Mouse (Mus musculus) hindbrain, embryonic 14.5 days (tissue): Measurements from ENCODE around the gene Jph3. TPM values are rescaled to one million over a fixed set of nuclear protein-coding genes. Genes with fewer than 3 reads are reported as not detected.
A peak's percentile ranks its signal among the peaks of the same experiment; 100 is the strongest.

Experiments
- ATAC-seq: fragments of 200-750 bp; cut with Nextera tagmentation; 2 replicates; pipeline ENCODE4 v1.8.0; 2017; ENCODE audit warnings: moderate number of reproducible peaks, mild to moderate bottlenecking, moderate TSS enrichment, moderate library complexity; ENCODE audit not compliant: low FRiP score
- DNase-seq: peaks from one replicate; pipeline ENCODE4 v3.0.0-alpha.2; 2015; ENCODE audit warnings: low spot score
- H3K27ac ChIP-seq: fragments of 300-500 bp; sonication (generic); 2 replicates; pipeline ENCODE4 v1.5.1; 2014; ENCODE audit warnings: mild to moderate bottlenecking, moderate library complexity
- H3K27me3 ChIP-seq: fragments of 300-500 bp; sonication (generic); 2 replicates; pipeline ENCODE4 v1.6.1; 2014; ENCODE audit warnings: mild to moderate bottlenecking, low read length, mixed read lengths; ENCODE audit not compliant: control insufficient read depth, insufficient read depth
- H3K36me3 ChIP-seq: fragments of 300-500 bp; sonication (generic); replicated peaks from 2 replicates; pipeline ENCODE4 v1.6.1; 2014; ENCODE audit not compliant: control insufficient read depth, insufficient read depth
- H3K4me1 ChIP-seq: fragments of 300-500 bp; sonication (generic); replicated peaks from 2 replicates; pipeline ENCODE4 v1.6.1; 2014; ENCODE audit warnings: antibody characterized with exemption, low read length, mixed read lengths; ENCODE audit not compliant: control insufficient read depth, insufficient read depth
- H3K4me2 ChIP-seq: fragments of 300-500 bp; sonication (generic); replicated peaks from 2 replicates; pipeline ENCODE4 v1.6.1; 2014; ENCODE audit warnings: mild to moderate bottlenecking, moderate library complexity
- H3K4me3 ChIP-seq: fragments of 300-500 bp; sonication (generic); replicated peaks from 2 replicates; pipeline ENCODE4 v1.5.1; 2014; ENCODE audit warnings: mild to moderate bottlenecking, low read length
- H3K9ac ChIP-seq: fragments of 300-500 bp; sonication (generic); 2 replicates; pipeline ENCODE4 v1.6.1; 2014
- H3K9me3 ChIP-seq: fragments of 300-500 bp; sonication (generic); 2 replicates; pipeline ENCODE4 v1.6.1; 2016; ENCODE audit warnings: low read length; ENCODE audit not compliant: control insufficient read depth
- WGBS: fragments of 180-500 bp; shearing (Covaris S2); extraction: QIAGEN DNeasy Blood & Tissue Kit; methylation state at CpG from one replicate; pipeline ENCODE4 v1.1.7; 2014; 5-methylcytosine and 5-hydroxymethylcytosine counted together
- polyA plus RNA-seq: library from polyadenylated mRNA; unstranded; fragments of >200 nt; fragmentation: Nextera tagmentation; extraction: Ambion mirVana; gene quantifications from 2 replicates; pipeline ENCODE4 v1.2.1, GENCODE M21; 2014

Jph3 gene
- polyA plus RNA-seq, 1 experiment from 2014 or later = 93.1 TPM

DNA sequence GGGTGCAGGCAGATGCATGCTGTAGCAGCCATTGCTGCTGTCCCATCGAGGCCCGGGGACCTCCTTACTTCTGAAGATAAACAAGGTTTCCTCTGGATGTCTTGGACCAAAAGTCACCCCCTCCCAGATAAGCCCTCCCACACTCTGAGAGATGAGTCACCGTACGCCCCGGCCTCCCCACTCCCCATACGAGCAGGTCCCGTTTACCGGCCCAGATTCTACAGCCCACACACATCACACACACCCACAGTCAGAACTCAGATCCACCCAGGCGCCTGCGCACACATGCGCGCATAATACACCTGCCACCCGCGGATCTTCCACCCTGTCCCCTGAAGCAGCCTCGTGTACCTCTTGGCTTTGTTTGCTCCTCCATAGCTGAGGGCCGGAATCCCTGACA lies 4.8 kb downstream of the Jph3 start:
- WGBS = 93% methylated on average over 16 of the region's 16 CpGs
- H3K36me3 ChIP-seq = no peaks in the 10 kb centered on the region
- no peak overlapping the region for H3K4me2 ChIP-seq
- ATAC-seq = no peak
- no peak overlapping the region for H3K9ac ChIP-seq
- no peak for DNase-seq
- H3K4me1 ChIP-seq = peaks cover 20% of the 10 kb centered on the region
- 0 out of 2 replicates have a peak, but pooled peaks cover 6% of the 10 kb centered on the region for H3K27me3 ChIP-seq
- H3K4me3 ChIP-seq = no peak overlapping the region
- H3K9me3 ChIP-seq = no peaks in the 10 kb centered on the region
- H3K27ac ChIP-seq = no peak overlapping the region

DNA sequence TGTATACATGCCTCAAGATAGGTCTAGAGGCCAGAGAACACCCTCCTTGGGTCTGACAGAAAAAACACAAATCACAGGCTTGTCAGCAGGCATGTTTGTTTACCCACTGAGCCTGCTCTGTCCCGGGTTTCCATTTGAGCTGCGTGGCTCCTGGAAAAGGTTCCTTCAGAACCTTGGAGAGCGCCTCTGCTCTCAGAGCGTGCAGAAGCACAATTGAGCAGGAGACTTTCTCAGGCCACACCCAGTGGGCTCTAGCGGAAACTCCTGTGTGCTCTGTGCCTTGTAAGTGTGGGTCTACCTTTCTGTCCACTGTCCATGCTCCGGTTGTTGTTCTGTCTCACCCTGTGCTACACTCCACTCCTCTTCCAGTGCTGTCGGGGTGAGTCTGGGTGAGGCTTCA lies 6.8 kb downstream of the Jph3 start:
- Histone ChIP-seq H3K36me3 (no peaks in the 10 kb centered on the region), H3K27ac (no peak overlapping the region), H3K27me3 (no peaks in the 10 kb centered on the region), H3K4me2 (no peak overlapping the region), H3K9me3 (no peaks in the 10 kb centered on the region), H3K4me3 (no peak overlapping the region), H3K4me1 (peaks cover 20% of the 10 kb centered on the region), H3K9ac (no peak overlapping the region)
- ATAC-seq (no peak), DNase-seq (peak; percentile 58)
- 14% methylated on average over 7 of the region's 7 CpGs for WGBS

- no peak overlapping the region for H3K9ac ChIP-seq
- no peaks in the 10 kb centered on the region for H3K36me3 ChIP-seq
- H3K9me3 ChIP-seq = no peaks in the 10 kb centered on the region
- DNase-seq (no peak), ATAC-seq (no peak)
- 91% methylated on average over 10 of the region's 10 CpGs for WGBS
- no peaks in the 10 kb centered on the region for H3K4me1 ChIP-seq
- H3K27me3 ChIP-seq = no peaks in the 10 kb centered on the region
- no peak overlapping the region for H3K4me2 ChIP-seq
- no peak overlapping the region for H3K27ac ChIP-seq
- no peak overlapping the region for H3K4me3 ChIP-seq
Measured at GRCm38 (mm10) chr8:121740721-121741120, 11.3 kb downstream of the Jph3 start.

GRCm38 (mm10) chr8:121749501-121749900 lies 20.1 kb downstream of the Jph3 start:
- Histone ChIP-seq H3K27ac (no peak overlapping the region), H3K4me3 (no peak overlapping the region), H3K36me3 (peaks cover 13% of the 10 kb centered on the region), H3K4me2 (no peak overlapping the region), H3K9me3 (0 out of 2 replicates have a peak, but pooled peaks cover 8% of the 10 kb centered on the region), H3K9ac (no peak overlapping the region), H3K4me1 (no peaks in the 10 kb centered on the region), H3K27me3 (0 out of 2 replicates have a peak, but pooled peaks cover 3% of the 10 kb centered on the region)
- DNase-seq (no peak), ATAC-seq (no peak)
- WGBS = 81% methylated on average over 9 of the region's 9 CpGs

DNA sequence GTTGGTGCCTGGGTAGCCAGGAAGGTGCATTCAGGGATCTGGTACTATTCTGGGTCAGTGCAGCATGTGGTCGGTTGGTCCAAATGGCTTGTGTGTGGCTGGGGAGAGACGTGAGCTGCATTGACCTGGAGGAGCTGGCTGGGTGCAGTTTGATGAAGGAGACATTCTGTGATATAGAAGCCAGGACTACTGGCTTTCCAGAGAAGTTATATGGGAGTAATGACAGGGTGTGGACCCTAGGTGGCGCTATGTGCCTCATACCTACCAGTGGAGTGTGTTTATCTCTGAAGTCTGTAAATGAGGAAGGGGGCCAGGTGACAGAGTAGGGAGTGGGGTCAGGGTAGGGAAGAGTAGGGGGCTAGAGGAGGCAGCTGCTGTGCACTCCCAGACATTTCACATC lies 21.1 kb downstream of the Jph3 start:
- DNase-seq = no peak
- no peaks in the 10 kb centered on the region for H3K4me1 ChIP-seq
- H3K4me2 ChIP-seq = no peak overlapping the region
- no peak overlapping the region for H3K9ac ChIP-seq
- no peak overlapping the region for H3K4me3 ChIP-seq
- 29% methylated on average over 3 of the region's 3 CpGs for WGBS
- ATAC-seq = no peak
- no peak overlapping the region for H3K27ac ChIP-seq
- peaks cover 13% of the 10 kb centered on the region for H3K36me3 ChIP-seq
- H3K27me3 ChIP-seq = 0 out of 2 replicates have a peak, but pooled peaks cover 3% of the 10 kb centered on the region
- H3K9me3 ChIP-seq = 0 out of 2 replicates have a peak, but pooled peaks cover 8% of the 10 kb centered on the region

GRCm38 (mm10) chr8:121751407-121751806 lies 22.0 kb downstream of the Jph3 start:
- Histone ChIP-seq H3K4me1 (no peaks in the 10 kb centered on the region), H3K27ac (no peak overlapping the region), H3K4me3 (no peak overlapping the region), H3K36me3 (peaks cover 13% of the 10 kb centered on the region), H3K9me3 (0 out of 2 replicates have a peak, but pooled peaks cover 8% of the 10 kb centered on the region), H3K9ac (no peak overlapping the region), H3K27me3 (0 out of 2 replicates have a peak, but pooled peaks cover 3% of the 10 kb centered on the region), H3K4me2 (no peak overlapping the region)
- WGBS = 43% methylated on average over 3 of the region's 3 CpGs
- ATAC-seq (no peak), DNase-seq (peak; percentile 74)

DNA sequence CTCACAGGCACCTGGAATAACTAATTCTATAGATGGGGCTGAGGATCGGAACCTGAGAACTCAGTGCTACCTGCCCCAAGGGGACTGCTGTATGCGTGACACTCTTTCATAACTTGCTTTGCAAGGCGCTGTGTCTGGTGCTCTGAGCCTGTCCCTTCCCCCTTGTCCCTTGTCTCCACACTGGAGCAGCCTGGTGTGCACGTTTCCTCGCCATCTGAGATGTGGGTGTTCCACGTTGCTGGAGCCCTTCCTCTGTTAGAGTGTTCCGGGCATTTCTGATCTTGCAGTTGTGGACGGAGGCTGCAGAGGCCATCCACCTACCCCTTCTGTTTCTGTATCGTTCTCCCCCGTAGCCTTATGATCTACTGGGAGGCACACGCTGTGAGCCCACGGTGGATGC lies 29.0 kb downstream of the Jph3 start:
- no peak for DNase-seq
- no peak for ATAC-seq
- WGBS = 79% methylated on average over 12 of the region's 12 CpGs

GRCm38 (mm10) chr8:121760484-121760883 lies 31.1 kb downstream of the Jph3 start:
- H3K4me2 ChIP-seq = no peak overlapping the region
- 84% methylated on average over 7 of the region's 7 CpGs for WGBS
- H3K27me3 ChIP-seq = no peaks in the 10 kb centered on the region
- ATAC-seq (no peak), DNase-seq (no peak)
- no peak overlapping the region for H3K9ac ChIP-seq
- no peaks in the 10 kb centered on the region for H3K9me3 ChIP-seq
- H3K4me1 ChIP-seq = no peaks in the 10 kb centered on the region
- no peak overlapping the region for H3K27ac ChIP-seq
- H3K4me3 ChIP-seq = no peak overlapping the region
- H3K36me3 ChIP-seq = 0 out of 2 replicates have a peak, but pooled peaks cover 5% of the 10 kb centered on the region

More for the DNA sequence above, 29.0 kb downstream of the Jph3 start:
- no peak overlapping the region for H3K27ac ChIP-seq
- no peak overlapping the region for H3K4me2 ChIP-seq
- no peaks in the 10 kb centered on the region for H3K27me3 ChIP-seq
- no peak overlapping the region for H3K4me3 ChIP-seq
- no peaks in the 10 kb centered on the region for H3K9me3 ChIP-seq
- peaks cover 13% of the 10 kb centered on the region for H3K36me3 ChIP-seq
- H3K9ac ChIP-seq = no peak overlapping the region
- H3K4me1 ChIP-seq = no peaks in the 10 kb centered on the region

DNA sequence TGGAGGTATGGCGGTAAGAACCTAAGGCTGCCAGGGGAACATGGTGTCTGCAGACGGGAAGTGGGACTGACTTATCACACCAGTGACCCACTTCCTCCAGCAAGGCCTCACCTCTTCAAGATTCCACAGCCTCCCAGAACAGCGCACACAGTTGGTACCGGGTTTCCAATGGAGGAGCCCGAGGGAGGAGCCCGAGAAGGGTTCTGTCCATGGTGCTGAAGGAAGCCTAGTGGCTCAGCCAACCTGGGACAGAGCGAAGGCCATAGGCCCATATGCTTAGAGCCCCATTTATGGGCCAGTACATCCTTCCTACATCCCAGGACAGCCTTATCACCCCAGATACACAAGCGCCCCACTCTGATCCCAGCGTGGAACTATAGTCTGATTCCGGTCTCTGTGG lies 32.1 kb downstream of the Jph3 start:
- H3K27me3 ChIP-seq = no peaks in the 10 kb centered on the region
- 0 out of 2 replicates have a peak, but pooled peaks cover 5% of the 10 kb centered on the region for H3K36me3 ChIP-seq
- no peak overlapping the region for H3K27ac ChIP-seq
- H3K4me3 ChIP-seq = no peak overlapping the region
- H3K4me1 ChIP-seq = no peaks in the 10 kb centered on the region
- H3K9me3 ChIP-seq = no peaks in the 10 kb centered on the region
- H3K9ac ChIP-seq = no peak overlapping the region
- WGBS = 38% methylated on average over 10 of the region's 10 CpGs
- DNase-seq (no peak), ATAC-seq (no peak)
- no peak overlapping the region for H3K4me2 ChIP-seq
